Mouse (Mus musculus): Measurements from ENCODE around the gene Rps8.

DNA sequence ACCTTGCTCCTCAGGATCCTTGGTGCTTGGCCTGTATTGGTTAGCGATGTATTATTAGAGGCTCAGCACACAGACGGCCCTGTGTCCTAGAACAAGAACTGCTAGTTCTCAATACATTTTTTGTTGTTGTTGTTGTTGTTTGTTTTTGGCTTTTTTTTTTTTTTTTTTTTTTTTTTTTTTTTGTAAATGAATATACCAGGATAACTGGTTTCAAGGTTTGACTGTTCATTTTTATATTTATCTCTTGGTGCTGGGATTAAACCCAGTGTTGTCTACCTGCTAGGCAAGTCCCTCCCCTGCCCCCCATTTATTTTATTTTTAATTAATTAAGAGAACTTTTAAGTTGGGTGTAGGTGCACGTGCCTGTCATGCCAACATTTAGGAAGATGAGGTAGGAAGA lies 32.9 kb upstream of the Rps8 start:
- TF ChIP-seq POLR2A (IDR thresholded peaks at IDR 0.05; ENCODE audit: control insufficient read depth, extremely low read depth, insufficient read depth, low read length, poor library complexity) (no peak), CTCF (IDR thresholded peaks at IDR 0.05; ENCODE audit: borderline replicate concordance, control insufficient read depth, extremely low read depth, insufficient read depth, low read length, poor library complexity) (no peak)

All from thymus, adult 2 months (tissue).